Mouse (Mus musculus) brain, embryonic 14.5 days (tissue): ENCODE results near the gene Nrxn1.

Experiments used
- CTCF ChIP-seq: fragments of 200-500 bp; IDR thresholded peaks from 2 replicates; pipeline ENCODE4 v1.5.1; 2012; ENCODE audit warnings: inconsistent platforms, mild to moderate bottlenecking, moderate library complexity, borderline replicate concordance; ENCODE audit not compliant: insufficient read depth, insufficient read length; ENCODE audit errors: extremely low read depth
- POLR2A ChIP-seq: fragments of 200-500 bp; IDR thresholded peaks from 2 replicates; pipeline ENCODE4 v1.6.1; 2012; ENCODE audit warnings: mild to moderate bottlenecking, inconsistent platforms, borderline replicate concordance; ENCODE audit not compliant: poor library complexity, insufficient read depth, insufficient read length, severe bottlenecking; ENCODE audit errors: extremely low read depth

DNA sequence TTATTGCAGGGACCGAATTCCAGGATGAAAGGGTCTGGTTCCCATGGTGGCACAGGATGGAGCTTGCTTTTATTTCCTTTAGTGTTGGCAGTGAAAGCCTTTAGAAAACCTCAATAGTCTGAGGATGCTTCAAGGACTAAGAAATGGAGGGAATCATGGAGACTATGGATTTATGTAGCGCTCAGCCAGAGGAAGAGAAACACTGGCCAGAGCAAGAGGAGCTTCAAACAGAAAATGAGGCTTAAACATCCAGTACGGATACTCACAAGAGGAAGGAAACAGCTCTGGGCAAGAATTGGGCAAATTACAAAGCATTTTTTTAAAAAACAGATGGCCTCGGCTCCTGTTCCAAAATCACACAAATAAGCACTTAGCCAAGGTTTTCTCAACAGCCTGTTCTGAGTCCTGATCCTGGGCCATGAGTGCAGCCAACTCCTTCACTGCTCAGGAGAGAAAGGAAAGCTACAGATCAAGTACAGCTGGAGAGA lies 93.2 kb downstream of the Nrxn1 start:
- TF ChIP-seq CTCF (no peak), POLR2A (no peak)
